ENCODE assay signal across 9 mouse cellular contexts in the genomic region with DNA sequence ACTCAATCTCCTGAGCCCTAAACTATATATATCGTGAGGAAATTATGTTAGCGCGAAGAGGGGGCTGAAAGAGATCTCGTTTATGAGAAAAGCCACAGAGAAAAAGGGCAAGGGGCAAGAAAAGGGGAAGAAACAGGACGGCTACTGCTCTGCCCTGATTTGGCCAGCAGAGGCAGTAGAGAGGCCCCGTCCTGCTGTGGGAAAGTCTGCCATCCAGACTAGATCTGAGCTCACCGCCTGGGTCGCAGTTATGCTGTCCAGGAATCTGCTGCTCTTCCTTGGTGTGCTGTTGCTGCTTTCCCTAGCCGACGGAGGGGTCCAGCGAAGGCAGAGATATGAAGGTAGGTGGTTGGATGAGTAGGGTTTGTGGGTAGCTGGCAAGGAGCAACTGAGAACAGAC. TPM values are rescaled to one million over a fixed set of nuclear protein-coding genes. Genes with fewer than 3 reads are reported as not detected.
DNase-seq lines count a peak whose midpoint lies in the region; TF ChIP-seq lines count a peak whose summit lies in the region.
"Had no signal": no experiment of that assay in that cellular context is flagged by ENCODE, and none has a peak within 500 bp of the region (broad histone marks: within the 10 kb centered on the region; RNA-seq: fewer than 3 reads in every experiment).

Wfdc10 (plus strand) TSS at position 189 of the 400 bp plus-strand sequence.

- H3K79me2 ChIP-seq in heart, adult 2 months (replicated peaks; ENCODE audit: control insufficient read depth, insufficient read depth, low read length) = no peaks in the 10 kb centered on the region

- H3K4me3 ChIP-seq in heart, adult 2 months = no peak within 1 kb of the TSS
- H3K4me3 ChIP-seq in heart, embryonic 10.5 days = no peak within 1 kb of the TSS

- H3K9me3 ChIP-seq in heart, embryonic 10.5 days = no peaks in the 10 kb centered on the region

- peak; percentile 27 to 37 for DNase-seq in heart, adult 2 months
- no peak for DNase-seq in heart, embryonic 10.5 days (ENCODE audit: low spot score)
- peak; percentile 26 for DNase-seq in urinary bladder, postnatal 25 days (ENCODE audit: low spot score)
- DNase-seq in urinary bladder, postnatal 10 days (ENCODE audit: low spot score) = no peak
- DNase-seq in embryo, embryonic 10 days (ENCODE audit: low spot score) = peak; percentile 70
- DNase-seq in kidney, postnatal 14 days = peak; percentile 45
- DNase-seq in naive thymus-derived CD4-positive, alpha-beta T cell, adult 2 months (ENCODE audit: low read depth) = peak; percentile 29
- peak; percentile 49 for DNase-seq in thymus, postnatal 36 days

- TF ChIP-seq CTCF in heart, adult 2 months (IDR thresholded peaks at IDR 0.05) = peak; percentile 83

- no peak within 1 kb of the TSS for H3K9ac ChIP-seq in heart, adult 2 months (ENCODE audit: low read depth, low read length)

- TF ChIP-seq EP300 in heart, adult 2 months (IDR thresholded peaks at IDR 0.05; ENCODE audit: insufficient read depth, low read depth, low read length) = no peak

- WGBS in heart, adult 2 months = 15% methylated on average over 11 of the region's 11 CpGs
- 10% methylated on average over 11 of the region's 11 CpGs for WGBS in heart, embryonic 10.5 days

- intact Hi-C loops in heart, adult 2 months (cut with DNase I) = no loop called here

- no peaks in the 10 kb centered on the region for H3K4me1 ChIP-seq in heart, adult 2 months (ENCODE audit: control insufficient read depth, insufficient read depth, low read length)
- H3K4me1 ChIP-seq in heart, embryonic 10.5 days = no peaks in the 10 kb centered on the region

- no peaks in the 10 kb centered on the region for H3K36me3 ChIP-seq in heart, adult 2 months (ENCODE audit: control insufficient read depth, insufficient read depth, low read length)
- H3K36me3 ChIP-seq in heart, embryonic 10.5 days = no peaks in the 10 kb centered on the region

- no peak within 1 kb of the TSS for H3K27ac ChIP-seq in heart, adult 2 months
- no peak within 1 kb of the TSS for H3K27ac ChIP-seq in heart, embryonic 10.5 days

- no peaks in the 10 kb centered on the region for H3K27me3 ChIP-seq in heart, adult 2 months (ENCODE audit: control insufficient read depth, insufficient read depth, low read length)
- peaks cover 13% of the 10 kb centered on the region for H3K27me3 ChIP-seq in heart, embryonic 10.5 days (ENCODE audit: insufficient read depth, poor library complexity, severe bottlenecking)

- no peak for TF ChIP-seq POLR2A in heart, adult 2 months (IDR thresholded peaks at IDR 0.05; ENCODE audit: insufficient read depth, low read depth, low read length)

RNA-seq across cellular contexts. Expression of gene Wfdc10, which starts in this region (rescaled TPM):
- total RNA-seq in heart, adult 2 months (2021) = not detected
- polyA plus RNA-seq in heart, adult 2 months (2012; rRNA removed) = not detected in 2 replicates
- polyA plus RNA-seq in heart, embryonic 10.5 days (2016; fragmentation: Nextera tagmentation; extraction: Ambion mirVana) = not detected in 2 replicates
- total RNA-seq: layer of hippocampus, postnatal 25 days had no signal

Comparison
In these comparisons a context has a peak if more than half of its experiments do, and no peak if none do; other contexts are left out.
1. DNase-seq: peak in urinary bladder, postnatal 25 days (single experiment), embryo, embryonic 10 days (single experiment), kidney, postnatal 14 days (single experiment), naive thymus-derived CD4-positive, alpha-beta T cell, adult 2 months (single experiment) and thymus, postnatal 36 days (2 of 2); none in heart, embryonic 10.5 days (single experiment) and urinary bladder, postnatal 10 days (single experiment).
2. Peak in DNase-seq in heart, adult 2 months; RNA of the gene not detected or under 1 TPM.